Mouse (Mus musculus): ENCODE results near the gene Ttc28.

DNA sequence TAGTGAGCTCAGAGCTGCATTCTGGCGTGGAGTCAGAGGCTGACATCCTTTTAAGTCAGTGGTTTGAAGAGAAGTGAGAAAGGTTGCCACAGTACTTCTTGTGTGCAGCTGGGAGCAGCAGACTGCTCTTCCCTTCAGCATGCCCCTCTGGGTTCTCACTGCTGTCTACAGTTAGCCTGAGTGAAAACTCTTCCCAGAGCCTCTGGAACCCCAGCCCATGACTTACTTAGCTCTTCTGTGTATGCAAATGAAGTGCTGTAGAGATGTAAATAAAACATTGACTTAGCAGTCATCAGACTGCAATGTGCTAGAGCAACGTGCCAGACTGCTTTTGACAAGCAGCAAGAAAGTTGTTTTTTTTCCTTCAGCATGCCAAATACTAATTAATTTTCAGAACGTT, 70.2 kb downstream of the Ttc28 start:
- TF ChIP-seq HCFC1 (IDR thresholded peaks at IDR 0.05; ENCODE audit: borderline replicate concordance, insufficient read depth, low read length) (no peak), CHD2 (IDR thresholded peaks at IDR 0.05; ENCODE audit: low read depth, low read length) (no peak), ZNF384 (IDR thresholded peaks at IDR 0.05; ENCODE audit: low read depth, low read length) (no peak), MAFK (IDR thresholded peaks at IDR 0.05; ENCODE audit: insufficient read depth, low read depth, low read length) (no peak)
